Mouse (Mus musculus) CD8-positive naive resting alpha-beta T cell, adult 2 months (primary cell): ENCODE data around the gene Rad51.

Source experiments
- DNase-seq, 2 experiments: peaks; one replicate each; pipeline ENCODE4 v3.0.0; 2022; ENCODE audit warnings: low read depth in 2 of 2, low spot score in 2 of 2

Gene Rad51

GRCm38 (mm10) chr2:119163999-119164398 is 51.4 kb downstream of the Rad51 start:
- DNase-seq: no peak

GRCm38 (mm10) chr2:119165401-119165800 is 52.8 kb downstream of the Rad51 start:
- DNase-seq: no peak

GRCm38 (mm10) chr2:119166901-119167865 is 54.6 kb downstream of the Rad51 start, which contains the start of gene Gchfr:
Gene Gchfr (plus strand): TSS chr2:119167773.
- no peak for DNase-seq

- no peak for DNase-seq
These were observed 55.3 kb downstream of the Rad51 start for GRCm38 (mm10) chr2:119167866-119168256.

GRCm38 (mm10) chr2:119170282-119170681 is 57.7 kb downstream of the Rad51 start:
- DNase-seq: no peak

- DNase-seq: no peak
These were observed 59.0 kb downstream of the Rad51 start for GRCm38 (mm10) chr2:119171574-119171973.

- no peak for DNase-seq
These were observed 59.9 kb downstream of the Rad51 start for GRCm38 (mm10) chr2:119172446-119172845.

- DNase-seq: no peak
These were observed 60.4 kb downstream of the Rad51 start for GRCm38 (mm10) chr2:119172862-119173576.

- DNase-seq: no peak
These were observed 61.5 kb downstream of the Rad51 start, which contains the start of gene Gm14137 for GRCm38 (mm10) chr2:119173991-119174651. Gene Gm14137 (plus strand): TSS chr2:119174509.

GRCm38 (mm10) chr2:119174866-119175265 is 62.3 kb downstream of the Rad51 start:
- DNase-seq: no peak

- no peak for DNase-seq
These were observed 63.0 kb downstream of the Rad51 start for GRCm38 (mm10) chr2:119175614-119176013.

GRCm38 (mm10) chr2:119176761-119177160 is 64.2 kb downstream of the Rad51 start:
- DNase-seq: no peak

GRCm38 (mm10) chr2:119177384-119177939 is 64.9 kb downstream of the Rad51 start:
- DNase-seq: no peak

- DNase-seq: no peak
These were observed 70.3 kb downstream of the Rad51 start for GRCm38 (mm10) chr2:119182914-119183313.

- DNase-seq: peak; percentile 76 to 82
These were observed 76.6 kb downstream of the Rad51 start for GRCm38 (mm10) chr2:119189029-119189710.

- DNase-seq: no peak
These were observed 78.4 kb downstream of the Rad51 start for GRCm38 (mm10) chr2:119190969-119191368.

GRCm38 (mm10) chr2:119194140-119194539 is 81.5 kb downstream of the Rad51 start:
- DNase-seq: no peak

- DNase-seq: no peak
These were observed 83.9 kb downstream of the Rad51 start for GRCm38 (mm10) chr2:119196316-119197108.
